Mouse (Mus musculus) embryonic facial prominence, embryonic 11.5 days (tissue): ENCODE data around the gene Pcsk6. TPM values are rescaled to one million over a fixed set of nuclear protein-coding genes. Genes with fewer than 3 reads are reported as not detected.

Experiments
- ATAC-seq: fragments of 200-750 bp; cut with Nextera tagmentation; replicated peaks from 2 replicates; pipeline ENCODE4 v1.8.0; 2017; ENCODE audit warnings: low read depth; ENCODE audit not compliant: insufficient number of reproducible peaks, low FRiP score, low TSS enrichment
- DNase-seq: peaks from one replicate; pipeline ENCODE4 v3.0.0-alpha.2; 2015; ENCODE audit warnings: low spot score
- H3K27ac ChIP-seq: fragments of 300-500 bp; sonication (generic); replicated peaks from 2 replicates; pipeline ENCODE4 v1.5.1; 2014; ENCODE audit warnings: mild to moderate bottlenecking, low read depth, low read length, control low read depth
- H3K27me3 ChIP-seq: fragments of 300-500 bp; sonication (generic); 2 replicates; pipeline ENCODE4 v1.6.1; 2014; ENCODE audit warnings: mild to moderate bottlenecking, low read length, moderate library complexity, mixed read lengths; ENCODE audit not compliant: control insufficient read depth, insufficient read depth
- H3K36me3 ChIP-seq: fragments of 300-500 bp; sonication (generic); replicated peaks from 2 replicates; pipeline ENCODE4 v1.6.1; 2014; ENCODE audit warnings: low read depth, mild to moderate bottlenecking, low read length, moderate library complexity, mixed read lengths; ENCODE audit not compliant: control insufficient read depth, insufficient read depth
- H3K4me1 ChIP-seq: fragments of 300-500 bp; sonication (generic); 2 replicates; pipeline ENCODE4 v1.6.1; 2014; ENCODE audit warnings: low read length, mixed read lengths; ENCODE audit not compliant: control insufficient read depth, insufficient read depth
- H3K4me2 ChIP-seq: fragments of 300-500 bp; sonication (generic); 2 replicates; pipeline ENCODE4 v1.6.1; 2014; ENCODE audit warnings: low read depth, mild to moderate bottlenecking, control low read depth, low read length, moderate library complexity
- H3K4me3 ChIP-seq: fragments of 300-500 bp; sonication (generic); 2 replicates; pipeline ENCODE4 v1.5.1; 2014; ENCODE audit warnings: low read depth, low read length, control low read depth
- H3K9ac ChIP-seq: fragments of 300-500 bp; sonication (generic); replicated peaks from 2 replicates; pipeline ENCODE4 v1.6.1; 2014; ENCODE audit warnings: mild to moderate bottlenecking, control low read depth, low read length
- H3K9me3 ChIP-seq: fragments of 300-500 bp; sonication (generic); replicated peaks from 2 replicates; pipeline ENCODE4 v1.6.1; 2016; ENCODE audit warnings: mild to moderate bottlenecking, low read length, inconsistent platforms, mixed read lengths; ENCODE audit not compliant: control insufficient read depth
- WGBS: fragments of 180-500 bp; shearing (Covaris S2); extraction: QIAGEN DNeasy Blood & Tissue Kit; methylation state at CpG from one replicate; pipeline ENCODE4 v1.1.7; 2014; 5-methylcytosine and 5-hydroxymethylcytosine counted together
- polyA plus RNA-seq: library from polyadenylated mRNA; unstranded; fragments of >200 nt; fragmentation: Nextera tagmentation; extraction: Ambion mirVana; gene quantifications from 2 replicates; pipeline ENCODE4 v1.2.1, GENCODE M21; 2014

Pcsk6 gene
- polyA plus RNA-seq, 1 experiment from 2014 or later, result 2.1 TPM

- Histone ChIP-seq H3K9me3 (no peaks in the 10 kb centered on the region), H3K27me3 (no peaks in the 10 kb centered on the region), H3K4me3 (no peak overlapping the region), H3K4me2 (no peak overlapping the region), H3K9ac (no peak overlapping the region), H3K4me1 (peaks cover under 1% of the 10 kb centered on the region; the same call in 1 of the 2 replicates), H3K36me3 (no peaks in the 10 kb centered on the region), H3K27ac (no peak overlapping the region)
- DNase-seq (no peak), ATAC-seq (no peak)
- WGBS, result 77% methylated on average over 12 of the region's 12 CpGs
These were observed 48.0 kb downstream of the Pcsk6 start for GRCm38 (mm10) chr7:65909343-65910127.

GRCm38 (mm10) chr7:65913088-65913610 lies 51.6 kb downstream of the Pcsk6 start:
- DNase-seq (no peak), ATAC-seq (no peak)
- Histone ChIP-seq H3K4me1 (peaks cover 2% of the 10 kb centered on the region; the same call in 1 of the 2 replicates), H3K4me2 (no peak overlapping the region), H3K27ac (no peak overlapping the region), H3K36me3 (no peaks in the 10 kb centered on the region), H3K9ac (no peak overlapping the region), H3K9me3 (no peaks in the 10 kb centered on the region), H3K27me3 (no peaks in the 10 kb centered on the region), H3K4me3 (no peak overlapping the region)
- WGBS, result 80% methylated on average over 3 of the region's 3 CpGs

GRCm38 (mm10) chr7:65914761-65915301 lies 53.3 kb downstream of the Pcsk6 start:
- 65% methylated on average over 11 of the region's 11 CpGs for WGBS
- Histone ChIP-seq H3K27ac (no peak overlapping the region), H3K4me3 (no peak overlapping the region), H3K9ac (no peak overlapping the region), H3K27me3 (no peaks in the 10 kb centered on the region), H3K4me1 (peaks cover 2% of the 10 kb centered on the region; the same call in 1 of the 2 replicates), H3K9me3 (no peaks in the 10 kb centered on the region), H3K4me2 (no peak overlapping the region), H3K36me3 (no peaks in the 10 kb centered on the region)
- DNase-seq, result no peak
- no peak for ATAC-seq

- Histone ChIP-seq H3K36me3 (no peaks in the 10 kb centered on the region), H3K4me1 (peaks cover 2% of the 10 kb centered on the region; the same call in 1 of the 2 replicates), H3K9ac (no peak overlapping the region), H3K4me2 (no peak overlapping the region), H3K27me3 (no peaks in the 10 kb centered on the region), H3K4me3 (no peak overlapping the region), H3K9me3 (no peaks in the 10 kb centered on the region), H3K27ac (no peak overlapping the region)
- ATAC-seq (no peak), DNase-seq (no peak)
- 94% methylated on average over 7 of the region's 7 CpGs for WGBS
These were observed 54.3 kb downstream of the Pcsk6 start for GRCm38 (mm10) chr7:65915821-65916220.

GRCm38 (mm10) chr7:65916566-65916965 lies 55.0 kb downstream of the Pcsk6 start:
- no peak for ATAC-seq

GRCm38 (mm10) chr7:65918431-65918830 lies 56.9 kb downstream of the Pcsk6 start:
- H3K27ac ChIP-seq, result no peak overlapping the region
- WGBS, result 96% methylated on average over 4 of the region's 4 CpGs
- H3K4me1 ChIP-seq, result peaks cover 2% of the 10 kb centered on the region; the same call in 1 of the 2 replicates
- H3K4me3 ChIP-seq, result no peak overlapping the region
- H3K9me3 ChIP-seq, result no peaks in the 10 kb centered on the region
- ATAC-seq (no peak), DNase-seq (no peak)
- no peaks in the 10 kb centered on the region for H3K27me3 ChIP-seq
- H3K9ac ChIP-seq, result no peak overlapping the region
- H3K36me3 ChIP-seq, result no peaks in the 10 kb centered on the region
- H3K4me2 ChIP-seq, result no peak overlapping the region

More at GRCm38 (mm10) chr7:65916566-65916965, 55.0 kb downstream of the Pcsk6 start:
- DNase-seq, result no peak
- Histone ChIP-seq H3K9ac (no peak overlapping the region), H3K36me3 (no peaks in the 10 kb centered on the region), H3K27me3 (no peaks in the 10 kb centered on the region), H3K9me3 (no peaks in the 10 kb centered on the region), H3K4me1 (peaks cover 2% of the 10 kb centered on the region; the same call in 1 of the 2 replicates), H3K4me3 (no peak overlapping the region), H3K27ac (no peak overlapping the region), H3K4me2 (no peak overlapping the region)
- 86% methylated on average over 8 of the region's 8 CpGs for WGBS

- DNase-seq, result no peak
- Histone ChIP-seq H3K27ac (no peak overlapping the region), H3K4me1 (no peaks in the 10 kb centered on the region; the same call in 1 of the 2 replicates)
These were observed 67.9 kb downstream of the Pcsk6 start for GRCm38 (mm10) chr7:65929398-65929797.

GRCm38 (mm10) chr7:65930478-65930877 lies 68.9 kb downstream of the Pcsk6 start:
- Histone ChIP-seq H3K4me2 (no peak overlapping the region), H3K4me3 (no peak overlapping the region), H3K9ac (no peak overlapping the region), H3K36me3 (no peaks in the 10 kb centered on the region), H3K9me3 (no peaks in the 10 kb centered on the region), H3K27ac (no peak overlapping the region), H3K27me3 (no peaks in the 10 kb centered on the region), H3K4me1 (no peaks in the 10 kb centered on the region; the same call in 1 of the 2 replicates)
- ATAC-seq, result no peak
- 50% methylated on average over 11 of the region's 11 CpGs for WGBS
- DNase-seq, result no peak

More at GRCm38 (mm10) chr7:65929398-65929797, 67.9 kb downstream of the Pcsk6 start:
- H3K27me3 ChIP-seq, result no peaks in the 10 kb centered on the region
- no peak for ATAC-seq
- H3K4me2 ChIP-seq, result no peak overlapping the region
- no peaks in the 10 kb centered on the region for H3K36me3 ChIP-seq
- no peak overlapping the region for H3K9ac ChIP-seq
- no peaks in the 10 kb centered on the region for H3K9me3 ChIP-seq
- 18% methylated on average over 5 of the region's 5 CpGs for WGBS
- no peak overlapping the region for H3K4me3 ChIP-seq
